Mouse (Mus musculus): ENCODE results near the gene Slc6a17. TPM values are rescaled to one million over a fixed set of nuclear protein-coding genes. Genes with fewer than 3 reads are reported as not detected.

Slc6a17 gene
- total RNA-seq, 1 experiment from 2014 or later = 3.1 TPM

Other genes starting within 250 kb of the Slc6a17 start
- gene Lamtor5, start 239.2 kb downstream of the Slc6a17 start, total RNA-seq (2021) = 73.8 and 81.7 TPM in 2 replicates
- 0.44 and 0.49 TPM in 2 replicates for gene Slc16a4, start 226.8 kb downstream of the Slc6a17 start, total RNA-seq (2021)
- 37.3 and 41.1 TPM in 2 replicates for gene Rbm15, start 184.3 kb downstream of the Slc6a17 start, total RNA-seq (2021)
- gene Kcnc4, start 58.5 kb downstream of the Slc6a17 start, total RNA-seq (2021) = 7.4 and 8.1 TPM in 2 replicates
- not detected in 2 replicates for gene Ubl4b, start 37.1 kb upstream of the Slc6a17 start, total RNA-seq (2021)
- not detected in 2 replicates for gene Alx3, start 77.0 kb upstream of the Slc6a17 start, total RNA-seq (2021)
- gene Gm10961, start 113.3 kb upstream of the Slc6a17 start, total RNA-seq (2021) = not detected in 2 replicates
- 33.5 TPM in 2 replicates for gene Strip1, start 113.7 kb upstream of the Slc6a17 start, total RNA-seq (2021)
- gene Ahcyl1, start 178.5 kb upstream of the Slc6a17 start, total RNA-seq (2021) = 272 and 320 TPM in 2 replicates
- 17.4 and 18.5 TPM in 2 replicates for gene Csf1, start 242.5 kb upstream of the Slc6a17 start, total RNA-seq (2021)

Measured in adrenal gland, postnatal 14 days (tissue).